Mouse (Mus musculus): ENCODE results near the gene Pet117.

- no peak for TF ChIP-seq POLR2A (IDR thresholded peaks at IDR 0.05; ENCODE audit: low read depth, low read length)
- no peak for TF ChIP-seq CTCF (IDR thresholded peaks at IDR 0.05; ENCODE audit: extremely low read depth, insufficient read depth, insufficient read length, insufficient replicate concordance)
Observed at GRCm38 (mm10) chr2:144386296-144386695, 17.5 kb downstream of the Pet117 start.

All from spleen, adult 2 months (tissue).